Mouse (Mus musculus) E14TG2a.4 (cell line): ENCODE data around the gene Gm20388.

Experiments used
- H3K27me3 ChIP-seq: 2 replicates; pipeline ENCODE4 v1.6.1; 2014; ENCODE audit warnings: low read length, control low read depth; ENCODE audit not compliant: insufficient read depth
- H3K36me3 ChIP-seq: 2 replicates; pipeline ENCODE4 v1.6.1; 2014; ENCODE audit warnings: low read length, control low read depth; ENCODE audit not compliant: insufficient read depth
- H3K4me1 ChIP-seq: replicated peaks from 2 replicates; pipeline ENCODE4 v1.6.1; 2014; ENCODE audit warnings: low read depth, low read length, control low read depth
- H3K4me3 ChIP-seq: replicated peaks from 2 replicates; pipeline ENCODE4 v1.5.1; 2014; ENCODE audit warnings: mild to moderate bottlenecking, low read length
- H3K9me3 ChIP-seq: 2 replicates; pipeline ENCODE4 v1.6.1; 2014; ENCODE audit warnings: low read length, control low read depth
- CTCF ChIP-seq: conservative IDR thresholded peaks from 2 replicates; pipeline ENCODE4 v1.5.1; 2014; ENCODE audit warnings: low read length
- NANOG ChIP-seq: IDR thresholded peaks from 2 replicates; pipeline ENCODE4 v1.6.1; 2014; ENCODE audit warnings: borderline replicate concordance, low read length, mixed read lengths
- POU5F1 ChIP-seq: IDR thresholded peaks from 2 replicates; pipeline ENCODE4 v1.6.1; 2014; ENCODE audit warnings: low read length, borderline replicate concordance

The Gm20388 gene

DNA sequence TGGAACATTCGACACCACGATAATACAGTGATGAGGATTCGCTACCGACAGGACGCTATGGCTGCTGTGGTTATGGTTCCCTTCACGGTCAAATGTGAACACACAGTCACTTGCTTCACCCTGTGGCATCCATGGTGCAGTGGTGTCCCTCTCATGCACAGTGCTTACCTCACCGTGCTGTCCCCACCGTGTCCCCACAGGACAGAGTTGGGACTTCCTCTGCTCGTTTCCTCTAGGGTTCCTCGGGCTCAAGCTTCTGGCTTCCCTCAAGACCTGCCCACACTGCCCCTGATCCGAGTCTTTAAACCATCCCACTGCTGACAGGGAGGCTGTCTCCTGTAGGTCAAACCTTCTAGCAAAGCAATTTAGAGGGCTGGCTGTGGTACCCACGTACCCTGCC is 2167.7 kb downstream of the Gm20388 start:
- no peaks in the 10 kb centered on the region for H3K36me3 ChIP-seq
- no peaks in the 10 kb centered on the region for H3K9me3 ChIP-seq
- peaks cover 7% of the 10 kb centered on the region for H3K27me3 ChIP-seq
- TF ChIP-seq POU5F1 (no peak), NANOG (no peak), CTCF (no peak)
- H3K4me3 ChIP-seq: no peak overlapping the region
- H3K4me1 ChIP-seq: peaks cover 21% of the 10 kb centered on the region

DNA sequence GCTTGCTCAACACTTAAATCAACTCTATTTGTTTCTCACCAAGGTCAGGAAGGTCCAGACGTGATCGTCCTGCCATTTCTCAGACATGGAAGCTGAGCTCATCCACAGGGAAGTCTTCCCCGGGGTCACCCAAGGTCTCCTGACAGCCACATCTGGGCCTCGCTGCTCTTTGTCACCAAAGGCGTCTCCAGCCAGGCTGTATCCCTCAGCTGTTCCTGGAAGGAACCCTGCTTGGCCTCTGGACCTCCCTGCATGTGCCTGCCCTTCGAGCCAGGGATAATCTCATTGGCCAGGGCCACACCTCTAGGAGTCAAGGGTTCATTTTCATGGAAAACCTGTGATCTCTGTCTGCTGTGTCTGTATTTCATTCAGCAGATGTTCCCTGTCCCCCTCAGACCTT is 2168.5 kb downstream of the Gm20388 start:
- no peaks in the 10 kb centered on the region for H3K36me3 ChIP-seq
- H3K9me3 ChIP-seq: no peaks in the 10 kb centered on the region
- H3K4me1 ChIP-seq: peaks cover 21% of the 10 kb centered on the region
- no peak overlapping the region for H3K4me3 ChIP-seq
- H3K27me3 ChIP-seq: peaks cover 7% of the 10 kb centered on the region
- no peak for TF ChIP-seq NANOG
- TF ChIP-seq CTCF: no peak
- no peak for TF ChIP-seq POU5F1

DNA sequence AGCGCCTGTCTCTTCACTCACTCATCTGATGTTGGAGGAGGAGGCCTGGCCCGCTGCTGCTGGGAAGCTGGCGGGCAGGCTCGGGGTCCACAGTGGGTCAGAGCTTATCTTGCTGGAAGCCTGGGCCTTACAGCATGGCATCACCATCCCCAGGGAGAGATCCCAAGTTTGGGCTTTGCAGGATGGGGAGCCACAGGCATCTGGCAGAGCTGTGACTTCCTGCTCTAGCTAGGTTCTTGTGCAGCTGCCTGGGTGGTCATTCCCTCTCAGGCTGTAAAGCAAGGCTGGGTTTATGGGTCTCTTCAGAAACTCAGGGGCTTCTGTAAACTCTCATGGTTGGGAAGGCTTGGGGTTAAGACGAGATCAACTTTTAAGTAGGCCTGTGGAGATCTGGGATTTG is 2169.7 kb downstream of the Gm20388 start:
- H3K36me3 ChIP-seq: no peaks in the 10 kb centered on the region
- TF ChIP-seq CTCF (no peak), NANOG (no peak), POU5F1 (no peak)
- H3K27me3 ChIP-seq: peaks cover 7% of the 10 kb centered on the region
- no peaks in the 10 kb centered on the region for H3K9me3 ChIP-seq
- peaks cover 21% of the 10 kb centered on the region for H3K4me1 ChIP-seq
- H3K4me3 ChIP-seq: no peak overlapping the region

DNA sequence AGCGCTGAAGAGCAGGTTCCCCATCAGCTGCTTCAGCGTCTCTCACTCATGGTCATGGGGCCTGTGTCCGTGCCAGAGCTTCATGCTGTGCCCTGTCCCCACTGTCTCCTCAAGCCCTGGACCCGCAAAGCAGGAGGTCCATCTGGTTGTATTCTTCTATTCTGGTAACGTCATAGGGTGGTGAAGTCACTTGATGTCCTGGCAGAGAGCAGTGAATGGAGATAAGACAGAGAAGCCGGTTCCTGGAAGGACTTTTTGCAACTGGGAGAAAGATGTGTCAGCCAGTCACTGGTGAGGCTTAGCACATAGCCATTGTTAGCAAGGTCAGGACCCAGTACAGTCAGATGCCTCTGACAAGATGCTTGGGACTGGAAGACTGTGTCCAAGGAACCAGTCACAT is 2172.8 kb downstream of the Gm20388 start:
- Histone ChIP-seq H3K4me1 (peaks cover 21% of the 10 kb centered on the region), H3K4me3 (no peak overlapping the region), H3K27me3 (peaks cover 10% of the 10 kb centered on the region; the same call in 1 of the 2 replicates), H3K36me3 (no peaks in the 10 kb centered on the region), H3K9me3 (no peaks in the 10 kb centered on the region)
- no peak for TF ChIP-seq POU5F1
- TF ChIP-seq NANOG: no peak
- TF ChIP-seq CTCF: no peak

DNA sequence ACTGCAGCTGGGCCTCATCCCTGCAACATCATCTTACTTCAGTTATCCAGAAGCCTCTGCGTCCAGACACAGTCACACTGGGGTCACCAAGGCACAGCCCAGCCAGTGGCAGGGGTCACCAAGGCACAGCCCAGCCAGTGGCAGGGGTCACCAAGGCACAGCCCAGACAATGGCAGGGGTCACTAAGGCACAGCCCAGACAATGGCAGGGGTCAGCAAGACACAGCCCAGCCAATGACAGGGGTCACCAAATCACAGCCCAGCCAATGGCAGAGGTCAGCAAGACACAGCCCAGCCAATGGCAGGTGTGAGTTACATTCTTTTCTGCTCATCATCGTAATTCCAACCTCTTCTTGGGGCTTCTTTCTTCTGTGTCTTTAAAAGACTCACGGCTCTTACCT is 2173.5 kb downstream of the Gm20388 start:
- no peak overlapping the region for H3K4me3 ChIP-seq
- no peaks in the 10 kb centered on the region for H3K36me3 ChIP-seq
- no peaks in the 10 kb centered on the region for H3K9me3 ChIP-seq

DNA sequence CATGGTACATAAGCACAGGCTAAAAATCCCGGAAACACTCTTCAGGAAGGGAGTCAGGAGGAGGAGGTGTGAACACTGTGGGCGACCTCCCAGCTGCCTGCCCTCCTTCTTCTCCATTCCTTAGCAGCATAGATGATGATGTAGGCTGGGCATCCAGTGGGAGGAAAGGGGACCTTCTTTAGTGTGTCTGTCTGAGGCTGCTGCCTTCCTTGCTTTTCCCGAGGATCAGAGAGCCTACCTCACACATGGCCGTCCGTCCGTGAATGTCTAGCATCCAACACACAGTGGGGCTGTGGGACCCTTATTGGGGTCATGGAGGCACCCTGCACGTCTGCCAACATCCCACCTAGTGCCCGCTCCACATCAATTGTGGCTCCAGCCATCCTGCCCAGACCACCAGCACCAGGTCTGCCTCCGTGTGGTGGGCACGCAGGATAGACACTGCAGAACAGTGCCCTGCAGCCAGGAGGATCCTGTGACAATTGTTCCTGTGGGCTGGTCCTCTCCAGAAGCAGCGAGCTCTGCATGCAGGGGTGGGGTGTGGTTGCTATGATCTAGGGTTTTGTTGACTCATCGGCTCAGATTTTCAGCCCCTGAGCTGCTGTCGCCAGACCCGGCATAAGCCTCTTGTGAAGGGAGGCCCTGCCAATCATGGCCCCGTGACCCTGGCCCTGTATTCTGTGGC is 2174.2 kb downstream of the Gm20388 start:
- no peak for TF ChIP-seq POU5F1
- no peak for TF ChIP-seq CTCF
- TF ChIP-seq NANOG: no peak
- Histone ChIP-seq H3K36me3 (no peaks in the 10 kb centered on the region), H3K4me1 (peaks cover 10% of the 10 kb centered on the region)

More for the DNA sequence above, 2173.5 kb downstream of the Gm20388 start:
- Histone ChIP-seq H3K4me1 (peaks cover 17% of the 10 kb centered on the region), H3K27me3 (peaks cover 7% of the 10 kb centered on the region; the same call in 1 of the 2 replicates)
- TF ChIP-seq POU5F1 (no peak), CTCF (no peak), NANOG (no peak)

DNA sequence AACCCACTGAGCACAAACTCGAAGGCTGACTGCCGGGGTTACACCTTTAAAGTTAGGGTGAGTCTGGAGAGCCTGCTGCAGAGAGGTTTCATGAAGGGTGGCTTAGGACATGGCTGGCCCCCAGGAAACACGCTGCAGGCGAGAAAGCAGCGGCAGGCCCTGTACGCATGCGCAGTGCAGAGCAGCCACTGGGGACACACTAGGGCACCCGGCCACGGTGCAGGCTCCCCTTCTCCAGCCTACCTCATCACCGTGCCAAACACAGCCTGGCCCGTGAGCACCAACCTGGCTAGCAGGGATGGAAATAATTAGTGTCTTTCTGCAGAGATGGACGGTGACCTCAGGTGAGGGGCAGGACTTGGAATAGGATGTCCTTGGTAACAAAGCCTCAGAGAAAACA is 2175.4 kb downstream of the Gm20388 start:
- TF ChIP-seq CTCF: no peak
- no peak for TF ChIP-seq NANOG
- no peak for TF ChIP-seq POU5F1
- Histone ChIP-seq H3K4me1 (no peaks in the 10 kb centered on the region), H3K36me3 (no peaks in the 10 kb centered on the region), H3K4me3 (no peak overlapping the region), H3K9me3 (no peaks in the 10 kb centered on the region), H3K27me3 (peaks cover 7% of the 10 kb centered on the region; the same call in 1 of the 2 replicates)

More for the DNA sequence above, 2174.2 kb downstream of the Gm20388 start:
- Histone ChIP-seq H3K27me3 (peaks cover 7% of the 10 kb centered on the region; the same call in 1 of the 2 replicates), H3K4me3 (no peak overlapping the region), H3K9me3 (no peaks in the 10 kb centered on the region)

DNA sequence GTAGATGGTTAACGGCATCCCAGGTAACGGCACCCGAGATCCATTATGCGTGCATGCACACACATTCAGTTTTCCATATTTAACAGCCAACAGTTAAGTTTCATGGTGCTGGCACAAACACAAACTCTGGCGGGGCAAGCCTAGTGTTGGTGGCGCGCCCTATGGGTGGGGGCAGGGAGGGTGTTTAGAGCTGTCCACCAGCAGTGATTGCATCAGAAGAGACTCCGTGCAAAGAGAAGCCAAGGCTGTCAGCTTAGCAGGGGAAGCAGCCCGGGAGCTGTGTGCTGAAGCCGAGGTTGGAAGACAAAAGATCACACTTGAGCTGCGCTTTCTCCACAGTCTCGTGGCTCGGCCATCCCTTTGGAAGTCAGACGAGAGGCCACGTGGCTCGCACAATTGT is 2178.0 kb downstream of the Gm20388 start:
- Histone ChIP-seq H3K27me3 (peaks cover 7% of the 10 kb centered on the region; the same call in 1 of the 2 replicates), H3K9me3 (peaks cover 8% of the 10 kb centered on the region; the same call in 1 of the 2 replicates), H3K36me3 (no peaks in the 10 kb centered on the region), H3K4me1 (no peaks in the 10 kb centered on the region), H3K4me3 (no peak overlapping the region)
- TF ChIP-seq CTCF: no peak
- TF ChIP-seq NANOG: no peak
- no peak for TF ChIP-seq POU5F1

DNA sequence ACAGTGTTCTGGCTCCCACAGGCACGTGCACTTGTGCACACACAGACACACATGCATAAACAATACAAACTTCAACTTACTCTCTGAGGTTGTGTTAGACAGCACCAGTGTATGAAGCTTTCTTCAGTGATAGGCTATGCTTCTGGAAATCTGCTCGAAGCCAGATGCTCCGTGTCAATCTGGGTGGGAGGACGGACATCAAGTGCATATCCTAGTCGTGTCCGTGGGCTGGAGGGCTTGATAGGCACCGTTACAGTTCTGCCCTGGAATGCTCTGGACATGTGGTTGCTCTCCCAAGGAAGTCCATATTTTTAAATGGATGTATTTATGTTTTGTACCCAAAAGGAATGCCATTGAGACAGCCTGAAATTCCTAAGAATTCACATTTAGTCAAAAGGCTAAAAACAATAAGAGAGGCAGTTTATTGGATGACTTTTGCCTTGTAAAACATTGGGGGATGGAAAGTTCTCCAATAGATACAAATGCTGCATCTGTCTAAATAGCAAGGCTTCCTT is 2178.6 kb downstream of the Gm20388 start:
- Histone ChIP-seq H3K36me3 (no peaks in the 10 kb centered on the region), H3K9me3 (peaks cover 8% of the 10 kb centered on the region; the same call in 1 of the 2 replicates), H3K4me3 (no peak overlapping the region), H3K27me3 (peaks cover 7% of the 10 kb centered on the region; the same call in 1 of the 2 replicates), H3K4me1 (no peaks in the 10 kb centered on the region)
- no peak for TF ChIP-seq POU5F1
- no peak for TF ChIP-seq NANOG
- no peak for TF ChIP-seq CTCF
